Mouse (Mus musculus) ovary, postnatal 36 days (tissue): ENCODE measurements around the gene Lrrc23.

Experiments
- DNase-seq: peaks from one replicate; pipeline ENCODE4 v3.0.0; 2022; ENCODE audit warnings: low spot score, mixed read lengths

Lrrc23 gene

DNA sequence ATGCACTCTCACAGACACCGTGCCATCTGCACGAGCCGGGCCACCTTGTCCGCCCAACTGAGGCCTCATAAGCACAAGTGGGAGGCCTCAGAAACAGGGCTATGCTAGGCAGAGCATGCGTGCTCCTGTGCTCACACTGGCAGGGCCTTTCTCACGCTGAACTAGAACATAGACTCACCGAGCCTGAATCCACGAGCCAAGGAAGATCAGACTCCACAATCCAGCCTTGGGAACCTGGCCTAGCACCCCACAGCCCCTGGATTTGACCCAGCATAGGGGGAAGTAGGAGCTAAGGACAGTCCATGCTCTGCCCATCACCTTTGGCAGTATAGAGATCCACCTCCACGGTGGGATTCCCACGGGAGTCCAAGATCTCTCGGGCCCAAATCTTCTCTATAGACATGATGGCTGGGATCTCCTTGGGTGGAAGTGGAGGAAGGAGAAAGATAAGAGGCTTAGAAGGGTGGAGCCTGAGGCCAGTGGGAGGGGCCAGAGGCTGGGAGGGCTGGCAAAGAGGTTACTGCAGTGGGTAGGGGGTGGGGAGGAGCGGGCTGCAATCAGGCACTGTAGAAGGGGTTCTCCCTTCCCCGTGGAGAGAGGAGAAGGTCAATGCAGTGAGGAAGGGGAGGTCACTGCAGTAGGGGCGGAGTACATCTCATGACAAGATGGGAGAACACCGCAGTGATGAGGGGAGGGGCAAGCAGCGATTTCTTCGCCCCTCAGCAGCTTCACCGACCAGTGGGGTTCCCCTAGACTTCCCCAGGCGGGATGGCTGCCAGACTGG lies 11.4 kb downstream of the Lrrc23 start:
- DNase-seq = no peak

DNA sequence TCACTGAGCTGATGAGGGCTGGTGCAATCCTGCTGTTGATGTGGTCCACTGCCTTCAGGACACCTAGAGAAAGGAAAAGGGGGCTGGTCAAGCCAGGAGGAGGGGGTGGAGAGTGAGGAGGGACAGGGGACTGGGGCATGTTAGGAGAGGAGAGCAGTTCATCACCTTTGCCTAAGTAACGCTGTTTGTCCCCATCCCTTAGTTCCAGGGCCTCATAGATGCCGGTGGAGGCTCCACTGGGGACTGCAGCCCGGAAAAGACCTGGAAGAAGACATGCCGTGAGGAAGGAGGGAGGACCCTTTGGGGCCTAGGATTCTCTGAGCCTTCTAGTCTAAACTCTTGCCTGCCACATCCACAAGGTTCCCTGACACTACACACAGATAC lies 12.0 kb downstream of the Lrrc23 start:
- DNase-seq = no peak

DNA sequence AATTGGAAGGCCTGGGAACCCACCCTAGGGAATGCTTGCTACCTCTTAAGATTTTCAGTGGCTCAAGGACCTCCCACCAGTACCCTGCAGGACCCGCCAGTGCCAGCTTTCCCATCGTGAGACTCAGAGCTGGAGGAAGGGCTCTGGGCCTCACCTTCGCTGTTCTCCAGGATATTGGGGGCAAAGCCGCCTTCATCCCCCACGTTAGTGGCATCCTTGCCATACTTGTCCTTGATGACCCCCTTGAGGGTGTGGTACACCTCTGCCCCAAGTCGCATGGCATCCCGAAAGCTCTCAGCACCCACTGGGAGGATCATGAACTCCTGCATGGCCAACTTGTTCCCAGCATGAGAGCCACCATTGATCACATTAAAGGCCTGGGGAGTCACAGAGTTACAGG lies 13.6 kb downstream of the Lrrc23 start:
- no peak for DNase-seq

DNA sequence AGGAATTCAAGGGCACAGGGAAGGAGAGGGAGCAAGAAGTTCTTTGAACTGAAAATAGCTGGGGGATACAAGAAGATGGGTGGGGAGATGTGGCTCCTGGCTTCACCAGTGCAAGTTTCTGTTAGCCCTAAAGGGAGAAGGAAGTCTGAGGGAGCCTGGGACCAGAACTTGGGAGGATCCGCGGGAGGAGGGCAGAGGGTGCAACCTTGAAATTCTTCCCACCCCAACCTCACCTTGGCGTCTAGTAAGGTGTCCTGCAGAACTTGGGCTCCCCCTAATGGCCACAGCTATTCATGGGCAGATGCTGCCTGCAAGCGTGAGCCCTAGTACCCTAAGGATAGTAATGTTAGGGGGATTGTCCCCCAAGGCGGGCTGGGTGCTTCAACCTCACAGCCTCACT lies 20.3 kb downstream of the Lrrc23 start:
- peak; percentile 80 for DNase-seq

DNA sequence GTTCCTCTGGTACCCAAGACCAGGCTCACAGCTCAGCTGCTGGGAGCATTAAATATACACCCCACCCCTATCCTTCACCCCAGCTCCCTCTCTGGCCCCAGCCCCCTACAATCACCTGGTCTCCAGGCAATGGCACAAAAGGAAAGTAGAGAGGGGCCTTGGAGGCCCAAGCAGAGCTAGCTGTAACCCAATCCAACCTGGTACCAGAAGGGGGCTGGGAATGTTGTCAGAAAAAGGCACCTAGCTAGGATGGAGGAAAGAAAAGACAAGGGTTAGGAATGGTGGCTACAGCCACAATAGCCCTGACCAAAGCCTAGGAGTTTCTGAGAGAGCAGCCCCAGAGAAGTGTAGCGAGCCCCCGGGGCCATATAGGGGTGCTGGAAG lies 20.7 kb downstream of the Lrrc23 start:
- DNase-seq = no peak

DNA sequence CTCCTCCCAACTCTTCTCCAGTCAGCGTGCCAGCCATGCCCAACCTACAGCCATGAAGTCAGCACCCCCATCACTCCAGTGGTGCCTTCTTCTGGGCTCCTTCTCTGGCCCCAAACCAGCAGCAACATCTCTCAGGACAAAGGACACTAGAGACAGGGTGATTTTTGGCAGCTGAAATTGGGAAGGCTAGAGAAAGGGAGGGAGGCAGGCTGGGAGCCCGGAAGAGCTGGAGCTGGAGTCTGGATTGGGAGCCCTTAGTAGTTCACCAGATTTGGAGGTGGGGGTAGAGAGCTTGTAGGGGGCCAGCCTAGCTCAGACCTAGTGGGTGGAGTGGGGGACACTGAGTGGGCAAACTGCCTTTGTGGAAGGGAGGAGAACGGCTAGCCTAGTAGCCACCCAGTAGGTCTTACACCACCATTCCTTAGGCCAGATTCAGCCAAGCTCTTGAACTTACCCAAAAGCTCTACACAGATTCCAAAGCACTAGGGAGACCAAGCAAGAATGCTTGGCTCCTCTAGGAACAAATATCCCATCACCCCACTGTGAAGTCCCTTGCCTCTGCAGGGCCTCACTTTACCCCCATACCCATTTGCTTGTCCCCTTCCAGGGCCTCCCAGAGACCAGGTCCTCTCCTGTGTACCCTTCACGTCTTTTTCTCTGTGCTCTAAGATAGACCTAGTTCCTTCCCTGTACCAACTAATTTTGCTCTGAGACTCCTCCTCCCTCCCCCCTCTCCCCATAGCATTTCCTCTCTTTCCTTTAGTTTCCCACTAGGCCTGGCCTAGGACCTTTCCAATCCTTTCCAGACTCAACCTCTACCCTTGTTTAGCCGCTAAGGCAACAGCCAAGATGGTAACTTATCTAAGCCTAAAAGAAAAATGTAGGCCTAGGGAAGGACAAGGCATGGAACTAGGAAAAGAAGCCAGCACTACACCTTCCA lies 21.3 kb downstream of the Lrrc23 start:
- peak; percentile 53 for DNase-seq

DNA sequence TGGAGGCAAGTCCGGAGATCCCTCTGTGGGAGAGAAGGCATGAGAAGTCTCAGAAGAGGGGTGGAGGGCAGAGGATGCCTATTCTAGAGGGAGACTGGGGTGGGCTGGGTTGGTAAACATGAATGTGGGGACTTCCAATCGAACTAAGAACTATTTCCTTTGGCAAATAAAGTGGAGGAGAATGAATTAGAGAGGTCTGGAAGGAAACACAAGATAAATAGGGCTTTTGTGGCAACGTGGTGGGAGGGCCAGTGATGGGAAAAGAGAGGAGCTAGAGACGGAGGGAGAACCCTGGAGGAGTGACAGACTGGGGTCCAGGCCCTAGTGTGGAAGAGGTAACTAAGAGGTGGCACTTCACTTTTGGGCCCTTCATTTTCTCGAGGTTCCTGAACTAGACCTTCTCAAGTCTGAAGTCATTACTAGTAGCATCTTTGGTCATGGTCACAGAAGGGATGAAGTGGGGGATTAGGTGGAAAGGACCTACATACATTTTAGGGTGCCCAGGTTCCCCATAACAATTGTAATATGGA lies 22.1 kb downstream of the Lrrc23 start:
- DNase-seq = no peak

DNA sequence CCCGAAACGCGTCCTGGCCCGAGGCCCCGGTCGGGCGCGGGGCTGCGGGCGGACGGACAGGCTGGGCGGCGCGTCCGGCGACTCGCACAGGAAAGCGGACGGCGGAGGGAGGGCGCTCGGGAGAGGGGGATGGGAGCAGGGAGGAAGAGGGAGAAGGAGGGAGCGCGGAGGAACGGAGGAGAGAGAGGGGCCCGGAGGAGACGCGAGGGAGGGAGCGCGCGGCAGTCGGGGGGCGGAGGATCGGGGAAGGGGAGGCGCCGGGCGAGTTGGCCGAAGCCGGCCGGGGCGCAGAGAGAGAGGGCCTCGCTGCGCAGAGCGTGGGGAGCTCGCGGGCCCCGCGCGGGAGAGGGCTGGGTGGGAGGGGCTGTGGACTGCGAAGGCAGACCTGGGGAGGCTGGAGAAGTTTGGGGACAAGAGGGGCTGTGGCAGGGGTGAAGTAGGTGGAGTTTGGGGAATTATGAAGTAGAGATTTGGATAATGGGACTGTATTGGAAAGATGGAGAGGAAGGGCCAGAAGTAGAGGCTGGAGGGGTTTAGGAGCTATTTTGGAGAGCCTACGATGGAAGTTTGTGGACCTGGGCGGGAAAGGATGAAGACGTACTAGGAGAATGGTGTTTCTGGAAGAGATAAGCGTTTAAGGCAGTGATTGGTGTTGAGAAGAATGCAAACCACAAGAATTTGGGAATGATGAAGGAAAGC lies 22.7 kb downstream of the Lrrc23 start:
- peak; percentile 88 for DNase-seq

DNA sequence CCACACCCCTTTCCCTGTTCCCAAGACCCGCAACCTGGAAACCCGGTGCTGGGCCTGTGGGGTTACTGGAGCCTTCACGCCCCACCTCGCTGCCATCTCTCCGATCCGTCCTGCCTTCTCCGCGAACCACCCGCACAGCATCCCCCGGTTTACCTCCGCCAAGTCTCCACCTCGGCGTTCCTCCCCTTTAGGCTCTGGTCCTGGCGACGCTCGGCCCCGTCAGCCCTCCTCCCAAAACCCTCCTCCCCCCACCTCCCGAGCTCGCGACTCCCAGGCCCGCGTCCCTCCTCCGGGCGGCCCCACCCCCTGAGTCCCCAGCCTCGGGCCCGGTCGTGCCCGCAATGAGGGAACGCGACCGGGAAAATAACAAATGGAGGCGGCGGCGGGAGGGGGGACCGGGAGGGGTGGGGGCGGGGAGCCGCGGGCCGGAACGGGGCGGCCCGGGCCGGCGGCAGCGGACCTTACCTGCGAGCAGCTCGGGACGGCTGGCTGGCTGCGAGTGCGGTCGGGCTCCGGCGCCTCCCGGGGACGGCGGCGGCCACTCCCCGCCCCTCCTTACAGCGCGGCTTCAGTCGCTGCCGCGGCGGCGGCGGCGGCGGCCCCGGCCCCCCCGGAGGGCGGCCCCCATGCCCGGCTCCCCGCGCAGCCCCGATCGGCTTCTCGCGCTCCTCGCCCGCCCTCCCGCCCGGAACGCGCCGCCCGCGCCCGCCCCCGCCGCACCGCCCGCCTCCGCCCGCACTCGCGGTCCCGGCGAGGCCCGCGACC lies 23.5 kb downstream of the Lrrc23 start, which contains the start of the genes Gm45234 and Atn1:
Gm45234 (minus strand) TSS at position 191 of the 765 bp plus-strand sequence.
Atn1 (minus strand) TSS at position 694 of the 765 bp plus-strand sequence.
- DNase-seq = peak; percentile 78

DNA sequence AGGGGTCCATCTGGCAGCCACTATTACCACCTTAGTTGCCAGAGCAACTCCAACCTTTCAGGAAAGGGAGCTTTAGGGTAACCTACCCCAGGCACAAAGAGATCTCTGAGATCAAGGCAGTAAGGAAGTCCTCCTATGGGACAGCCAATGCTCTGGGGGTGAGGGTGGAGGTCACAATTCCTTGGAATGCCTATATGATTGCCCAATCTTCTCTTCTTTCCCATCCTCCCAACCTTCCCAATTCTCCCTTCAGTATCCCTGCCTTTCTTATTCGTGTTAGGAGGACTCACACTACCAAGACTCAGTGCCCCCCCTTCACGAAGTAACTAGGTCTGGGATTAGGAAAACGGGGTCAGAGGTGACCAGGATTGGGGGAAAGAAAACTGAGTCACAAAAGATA lies 24.2 kb downstream of the Lrrc23 start:
- no peak for DNase-seq

DNA sequence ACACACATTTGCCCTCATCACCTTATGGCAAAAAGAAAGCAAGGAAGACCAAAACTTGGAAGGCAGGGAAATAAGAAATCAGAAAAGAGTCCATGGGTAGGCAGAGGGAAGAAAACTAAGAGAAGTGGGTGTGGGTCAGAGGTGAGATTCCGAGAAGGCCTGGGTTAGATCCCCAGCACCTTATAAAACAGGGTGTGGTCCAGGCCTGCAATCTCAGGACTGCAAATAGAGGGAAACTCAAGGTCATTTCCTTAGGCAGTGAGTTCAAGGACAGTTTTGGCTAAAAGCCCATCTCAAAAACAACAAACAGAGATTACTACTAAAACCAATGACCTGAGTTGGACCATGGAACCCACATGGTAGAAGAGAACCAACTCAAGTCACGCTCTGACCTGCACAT lies 25.7 kb downstream of the Lrrc23 start:
- no peak for DNase-seq

DNA sequence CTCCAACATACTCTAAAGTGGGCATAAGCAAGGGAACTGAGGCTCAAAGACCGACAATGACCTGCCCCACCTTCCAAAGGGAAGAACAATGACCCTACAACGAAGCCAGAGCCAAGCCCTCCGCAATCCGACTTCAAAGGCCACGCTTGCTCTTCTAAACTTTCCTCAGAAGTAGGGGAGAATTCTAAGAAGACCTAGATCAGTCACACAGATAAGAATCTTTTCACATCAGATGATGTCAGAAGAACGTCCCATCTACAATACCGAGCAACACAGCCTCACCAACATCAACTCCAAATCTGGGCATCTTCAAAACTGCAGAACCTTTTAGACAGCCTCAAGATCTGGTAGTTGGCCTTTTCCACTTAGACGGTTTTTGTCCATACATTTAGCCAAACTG lies 29.1 kb downstream of the Lrrc23 start:
- no peak for DNase-seq

DNA sequence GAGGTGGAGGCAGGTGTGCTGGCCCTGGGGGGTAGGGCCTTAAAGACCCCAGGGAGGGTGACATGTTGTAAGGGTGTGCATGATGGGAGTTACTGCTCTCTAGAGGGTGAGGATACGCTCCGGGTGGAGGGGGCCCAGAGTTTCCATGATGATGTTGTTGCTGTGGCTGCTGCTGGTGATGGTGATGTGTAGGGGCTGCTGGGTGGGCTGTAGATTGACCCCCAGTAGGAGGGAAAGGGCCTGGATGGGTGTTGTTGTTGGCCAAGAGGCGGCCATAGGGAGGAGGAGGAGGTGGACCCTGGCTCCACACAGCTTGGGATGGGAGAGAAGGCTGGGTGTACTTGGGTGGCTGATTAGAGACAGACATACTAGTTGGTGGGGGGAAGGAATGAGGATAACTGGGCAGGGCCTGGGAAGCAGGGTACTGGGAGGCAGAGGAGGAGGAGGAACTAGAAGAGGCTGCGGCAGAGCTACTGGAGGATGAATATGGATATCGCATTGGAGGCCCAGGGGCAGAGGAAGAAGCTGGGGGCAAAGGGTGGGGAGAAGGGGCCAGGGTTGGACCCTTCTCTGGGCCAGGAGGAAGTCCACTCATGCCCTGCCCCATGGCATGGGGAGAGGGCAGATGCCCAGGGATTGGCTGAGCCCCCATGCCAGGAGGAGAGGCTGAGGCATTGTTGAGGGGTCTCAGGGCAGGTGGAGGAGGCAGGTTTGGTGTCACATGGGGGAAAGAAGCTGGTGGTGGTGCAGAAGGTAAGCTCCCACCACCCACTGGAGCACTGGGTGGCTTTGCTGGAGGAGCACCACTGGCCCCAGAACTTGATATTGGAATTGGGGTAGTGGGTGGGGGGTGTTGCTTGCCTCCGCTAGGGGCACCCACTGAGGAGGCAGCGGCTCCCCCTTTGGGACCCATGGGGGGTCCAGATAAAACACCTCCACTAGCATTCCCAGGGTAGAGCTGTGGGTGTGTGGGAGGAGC lies 32.6 kb downstream of the Lrrc23 start:
- no peak for DNase-seq

DNA sequence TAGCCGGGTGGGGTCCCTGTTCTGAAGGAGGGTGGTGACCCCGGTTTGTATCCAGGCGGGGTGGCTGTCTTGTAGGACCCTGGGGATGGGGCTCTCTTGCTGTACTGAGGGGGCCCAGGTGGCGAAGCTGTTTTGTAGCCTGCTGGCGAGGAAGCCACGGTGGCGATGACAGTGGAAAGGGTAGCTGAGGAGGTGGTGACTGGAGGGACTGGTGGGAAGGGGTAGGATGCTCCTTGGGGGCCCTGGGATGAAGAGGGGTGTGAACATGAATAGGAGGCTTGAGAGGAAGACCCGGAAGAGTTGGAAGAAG lies 33.3 kb downstream of the Lrrc23 start:
- no peak for DNase-seq

DNA sequence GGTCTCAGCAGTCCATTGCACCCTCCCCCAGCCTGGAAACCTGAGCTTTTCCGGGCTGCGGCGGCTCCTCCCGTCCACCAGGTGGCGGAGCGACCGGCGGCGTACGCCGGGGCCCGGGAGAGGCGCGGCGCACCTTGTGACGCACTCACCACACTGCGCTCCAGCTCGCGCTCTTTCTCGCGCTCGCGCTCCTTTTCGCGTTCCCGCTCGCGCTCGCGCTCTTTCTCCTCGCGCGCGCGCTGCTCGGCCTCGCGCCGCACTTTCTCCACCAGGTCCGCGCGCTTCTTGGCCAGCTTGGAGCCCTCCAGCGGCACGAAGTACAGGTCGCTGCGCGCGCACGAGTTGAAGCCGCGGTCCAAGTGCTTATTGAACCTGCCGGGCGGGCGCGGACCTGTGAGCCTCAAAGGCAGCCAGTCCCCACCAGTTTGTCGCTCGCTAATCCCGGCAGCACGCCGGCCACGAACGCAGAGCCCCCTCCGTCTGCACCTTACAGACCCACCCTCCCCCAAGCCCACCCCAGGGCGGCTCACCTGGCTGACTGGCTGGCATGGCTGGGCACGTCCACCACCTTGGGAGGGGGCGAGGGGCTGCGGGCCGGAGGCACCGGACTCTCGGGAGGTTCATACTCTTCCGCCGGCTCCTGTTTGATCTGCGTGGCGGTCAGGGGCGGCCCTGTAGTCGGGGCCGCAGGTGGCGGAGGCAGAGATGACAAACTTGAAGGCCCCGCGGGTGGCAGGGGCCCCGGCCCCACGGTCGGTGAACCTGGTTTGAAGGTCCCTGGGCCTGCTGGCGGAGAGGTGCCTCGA lies 33.8 kb downstream of the Lrrc23 start:
- DNase-seq = peak; percentile 95

DNA sequence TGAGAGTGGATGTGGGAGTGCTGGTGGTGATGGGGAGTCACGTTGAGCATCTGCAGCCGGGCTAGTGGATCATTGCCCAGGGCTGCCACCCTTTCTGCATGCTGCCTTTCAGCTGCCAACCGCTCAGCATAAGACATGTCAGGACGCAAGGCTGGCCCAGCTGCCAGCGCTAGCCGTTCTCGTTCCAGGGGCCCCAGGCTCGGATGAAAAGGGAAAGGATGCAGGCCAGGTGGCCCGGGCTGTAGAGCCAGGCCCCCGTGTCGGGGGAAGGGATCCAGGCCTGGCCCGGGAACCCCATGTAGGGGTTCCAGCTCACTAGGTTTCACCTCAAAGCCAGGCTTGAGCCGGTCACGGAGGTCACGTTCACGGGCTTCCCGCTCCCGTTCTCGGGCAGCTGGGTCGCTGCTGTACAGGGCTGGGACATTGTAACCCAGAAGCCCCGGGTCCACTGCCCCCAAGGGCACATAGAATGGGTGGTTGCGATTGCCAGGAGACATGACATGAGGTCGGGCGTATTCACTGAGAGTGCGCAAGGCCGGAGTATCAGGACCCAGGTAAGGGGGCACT lies 34.7 kb downstream of the Lrrc23 start:
- DNase-seq = no peak

DNA sequence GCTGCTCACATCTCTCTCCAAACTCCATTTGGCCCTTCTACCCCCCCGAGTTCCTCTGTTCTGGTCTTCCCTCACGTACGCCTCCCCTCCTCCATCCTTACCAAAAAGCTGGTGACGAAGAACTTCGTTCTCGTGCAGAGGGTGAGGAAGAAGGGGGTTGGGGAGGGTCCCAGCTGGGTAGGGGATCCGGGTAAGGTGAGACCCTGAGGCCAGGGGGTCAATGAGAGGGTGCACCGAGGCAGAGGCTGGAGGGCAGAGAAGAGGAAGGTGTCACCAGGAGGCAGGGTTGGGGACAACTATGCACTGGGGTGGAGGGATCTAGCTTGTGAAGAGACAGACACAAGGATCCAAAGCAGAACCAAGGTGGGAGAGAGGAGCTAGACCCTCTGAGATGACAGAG lies 35.9 kb downstream of the Lrrc23 start:
- no peak for DNase-seq

DNA sequence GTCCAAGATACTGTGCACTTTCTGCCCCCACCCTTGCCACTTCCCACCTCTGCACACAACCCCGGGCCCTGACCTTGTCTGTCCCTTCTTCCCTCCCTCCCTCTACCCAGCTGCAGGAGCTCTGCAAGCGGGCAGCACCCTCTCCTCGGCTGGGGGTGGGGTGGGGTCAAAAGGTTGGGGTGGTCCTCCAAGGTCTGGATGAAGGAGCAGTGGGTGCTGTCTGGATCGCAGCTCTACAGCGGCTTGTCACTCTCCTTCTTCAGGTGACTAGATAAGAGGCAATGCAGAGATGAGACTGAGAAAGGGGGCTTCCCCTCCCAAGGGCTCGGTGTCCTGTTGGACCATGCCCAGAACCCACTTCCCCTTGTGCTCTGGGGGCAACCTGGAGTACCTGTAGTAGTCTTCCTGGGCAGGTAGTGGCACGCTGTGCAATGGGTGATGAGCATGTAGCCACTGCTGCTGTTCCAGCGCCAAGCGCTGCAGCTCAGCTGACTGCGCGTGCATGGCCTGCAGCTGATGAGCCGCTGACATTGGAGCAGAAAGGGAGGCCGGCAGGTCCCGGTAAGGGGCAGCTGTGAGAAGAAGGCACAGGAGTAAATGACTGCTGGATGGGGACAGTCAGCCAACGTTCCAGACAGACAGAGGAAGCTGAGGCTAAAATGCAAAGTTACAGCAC lies 36.5 kb downstream of the Lrrc23 start:
- DNase-seq = no peak

DNA sequence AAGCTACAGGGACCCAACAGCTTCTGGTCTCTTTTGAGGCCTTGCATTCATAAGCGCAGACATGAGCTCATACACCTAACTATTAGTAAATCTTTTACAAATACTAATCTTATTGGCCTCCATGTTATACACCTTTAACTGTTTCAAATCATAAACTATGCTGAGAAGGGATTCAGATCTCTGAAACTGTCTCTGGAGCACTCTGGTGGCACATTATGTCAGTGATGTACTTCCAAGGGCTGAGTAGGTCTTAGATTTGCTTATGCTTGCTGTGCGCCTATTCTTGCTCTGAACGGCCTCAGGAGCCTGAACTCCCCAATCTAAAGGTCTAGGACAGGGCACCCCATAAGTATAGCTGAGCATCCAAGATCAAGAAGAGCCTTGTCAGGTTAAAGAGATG lies 37.7 kb downstream of the Lrrc23 start:
- DNase-seq = no peak
